Mouse (Mus musculus) liver, embryonic 16.5 days (tissue): ENCODE results near the gene Rai2. TPM values are rescaled to one million over a fixed set of nuclear protein-coding genes. Genes with fewer than 3 reads are reported as not detected.

Experiments used
- ATAC-seq: fragments of 200-750 bp; cut with Nextera tagmentation; 2 replicates; pipeline ENCODE4 v1.8.0; 2017; ENCODE audit warnings: low read depth, mild to moderate bottlenecking, moderate number of reproducible peaks, moderate library complexity
- H3K27ac ChIP-seq: fragments of 300-500 bp; sonication (generic); 2 replicates; pipeline ENCODE4 v1.5.1; 2014; ENCODE audit warnings: mild to moderate bottlenecking, low read length
- H3K27me3 ChIP-seq: fragments of 300-500 bp; sonication (generic); 2 replicates; pipeline ENCODE4 v1.6.1; 2014; ENCODE audit warnings: low read depth, low read length, mixed read lengths; ENCODE audit not compliant: control insufficient read depth, insufficient read depth
- H3K36me3 ChIP-seq: fragments of 300-500 bp; sonication (generic); 2 replicates; pipeline ENCODE4 v1.6.1; 2014; ENCODE audit warnings: mild to moderate bottlenecking; ENCODE audit not compliant: control insufficient read depth, insufficient read depth
- H3K4me1 ChIP-seq: fragments of 300-500 bp; sonication (generic); 2 replicates; pipeline ENCODE4 v1.6.1; 2014; ENCODE audit warnings: low read depth, low read length, mixed read lengths; ENCODE audit not compliant: control insufficient read depth
- H3K4me2 ChIP-seq: fragments of 300-500 bp; sonication (generic); 2 replicates; pipeline ENCODE4 v1.6.1; 2014; ENCODE audit warnings: low read depth, low read length, mixed read lengths
- H3K4me3 ChIP-seq: fragments of 300-500 bp; sonication (generic); 2 replicates; pipeline ENCODE4 v1.5.1; 2014; ENCODE audit warnings: low read depth, mild to moderate bottlenecking, low read length
- H3K9ac ChIP-seq: fragments of 300-500 bp; sonication (generic); 2 replicates; pipeline ENCODE4 v1.6.1; 2014; ENCODE audit warnings: low read depth, low read length
- H3K9me3 ChIP-seq: fragments of 300-500 bp; sonication (generic); replicated peaks from 2 replicates; pipeline ENCODE4 v1.6.1; 2016; ENCODE audit warnings: low read length; ENCODE audit not compliant: control insufficient read depth
- WGBS: fragments of 180-500 bp; shearing (Covaris S2); extraction: QIAGEN DNeasy Blood & Tissue Kit; methylation state at CpG from one replicate; pipeline ENCODE4 v1.1.7; 2014; ENCODE audit not compliant: insufficient replicate concordance; 5-methylcytosine and 5-hydroxymethylcytosine counted together
- polyA plus RNA-seq: library from polyadenylated mRNA; unstranded; fragments of >200 nt; fragmentation: Nextera tagmentation; extraction: Ambion mirVana; gene quantifications from 2 replicates; pipeline ENCODE4 v1.2.1, GENCODE M21; 2015

The Rai2 gene
- polyA plus RNA-seq, 1 experiment from 2014 or later = 0.53 TPM

DNA sequence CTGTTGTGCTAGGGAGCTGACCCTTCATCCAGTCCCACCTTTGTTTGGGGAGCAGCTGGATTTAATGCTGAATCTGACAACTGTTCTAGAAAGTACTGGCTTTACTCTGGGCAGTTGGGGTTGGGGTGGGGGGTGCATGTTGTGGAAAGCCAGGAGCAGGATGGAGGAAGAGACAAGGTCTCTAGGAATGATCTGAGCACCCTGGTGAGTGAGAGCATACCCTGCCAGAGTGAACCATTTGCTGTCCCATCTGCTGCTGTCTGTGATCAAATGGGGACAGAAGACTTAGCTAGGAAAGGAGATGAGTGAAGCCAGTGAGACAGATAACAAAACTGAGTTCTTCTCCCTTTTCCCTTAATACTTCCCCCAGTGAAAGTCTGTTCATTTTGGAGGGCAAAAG is 13.2 kb downstream of the Rai2 start:
- ATAC-seq = no peak
- no peak overlapping the region for H3K4me3 ChIP-seq
- no peak overlapping the region for H3K27ac ChIP-seq
- H3K4me2 ChIP-seq = no peak overlapping the region
- H3K9ac ChIP-seq = no peak overlapping the region
- H3K36me3 ChIP-seq = no peaks in the 10 kb centered on the region
- H3K9me3 ChIP-seq = no peaks in the 10 kb centered on the region
- no peaks in the 10 kb centered on the region for H3K4me1 ChIP-seq
- H3K27me3 ChIP-seq = no peaks in the 10 kb centered on the region; the same call in 1 of the 2 replicates

DNA sequence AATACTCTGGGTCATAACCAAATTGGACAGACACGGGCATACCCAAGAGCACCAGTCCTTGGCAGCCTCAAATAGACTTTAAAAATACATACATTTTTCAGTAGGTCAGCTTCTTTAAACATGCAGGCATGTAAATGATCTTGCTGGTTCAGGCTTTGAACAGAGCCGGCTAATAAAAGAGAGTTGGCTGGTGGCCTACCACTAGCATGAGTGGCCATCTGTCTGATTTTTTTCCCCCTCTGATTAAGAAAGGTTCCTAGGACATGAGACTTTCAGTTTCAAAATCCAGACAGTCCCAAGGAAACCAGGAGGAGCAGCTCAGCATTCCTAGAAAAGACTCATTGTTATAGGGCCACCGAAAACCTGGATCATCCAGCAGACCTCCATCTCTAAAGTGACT is 15.0 kb downstream of the Rai2 start:
- Histone ChIP-seq H3K9ac (no peak overlapping the region), H3K36me3 (no peaks in the 10 kb centered on the region), H3K27me3 (no peaks in the 10 kb centered on the region; the same call in 1 of the 2 replicates), H3K4me2 (no peak overlapping the region), H3K9me3 (no peaks in the 10 kb centered on the region), H3K4me3 (no peak overlapping the region), H3K4me1 (no peaks in the 10 kb centered on the region), H3K27ac (no peak overlapping the region)
- ATAC-seq = no peak
- 79% methylated on average over 3 of the region's 3 CpGs for WGBS

GRCm38 (mm10) chrX:161733581-161734309 is 16.9 kb downstream of the Rai2 start:
- Histone ChIP-seq H3K9me3 (no peaks in the 10 kb centered on the region), H3K9ac (no peak overlapping the region), H3K4me2 (no peak overlapping the region), H3K4me3 (no peak overlapping the region), H3K27me3 (no peaks in the 10 kb centered on the region; the same call in 1 of the 2 replicates), H3K4me1 (no peaks in the 10 kb centered on the region), H3K36me3 (no peaks in the 10 kb centered on the region), H3K27ac (no peak overlapping the region)
- no peak for ATAC-seq
- WGBS = 74% methylated on average over 12 of the region's 12 CpGs

DNA sequence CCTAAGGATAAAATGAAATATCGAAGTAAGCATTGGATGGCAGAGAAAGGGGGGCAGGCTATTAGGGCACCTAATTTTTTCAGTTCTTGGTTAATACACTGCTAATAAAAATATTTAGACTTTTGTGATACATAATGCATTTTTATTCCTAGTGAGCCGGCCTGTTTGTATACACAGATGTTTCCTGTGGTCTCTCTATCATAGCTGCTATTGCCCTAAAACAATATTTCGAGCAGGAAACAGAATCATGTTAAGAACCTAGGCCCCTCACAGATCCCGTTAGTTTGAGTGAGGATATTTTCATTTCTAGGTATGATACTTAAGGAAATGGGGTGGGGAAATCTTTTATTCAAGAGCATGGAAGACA is 17.4 kb downstream of the Rai2 start:
- no peak for ATAC-seq
- Histone ChIP-seq H3K4me1 (no peaks in the 10 kb centered on the region), H3K27ac (no peak overlapping the region), H3K36me3 (no peaks in the 10 kb centered on the region), H3K4me2 (no peak overlapping the region), H3K4me3 (no peak overlapping the region), H3K9ac (no peak overlapping the region), H3K9me3 (no peaks in the 10 kb centered on the region), H3K27me3 (no peaks in the 10 kb centered on the region; the same call in 1 of the 2 replicates)
- 46% methylated on average over 4 of the region's 4 CpGs for WGBS

DNA sequence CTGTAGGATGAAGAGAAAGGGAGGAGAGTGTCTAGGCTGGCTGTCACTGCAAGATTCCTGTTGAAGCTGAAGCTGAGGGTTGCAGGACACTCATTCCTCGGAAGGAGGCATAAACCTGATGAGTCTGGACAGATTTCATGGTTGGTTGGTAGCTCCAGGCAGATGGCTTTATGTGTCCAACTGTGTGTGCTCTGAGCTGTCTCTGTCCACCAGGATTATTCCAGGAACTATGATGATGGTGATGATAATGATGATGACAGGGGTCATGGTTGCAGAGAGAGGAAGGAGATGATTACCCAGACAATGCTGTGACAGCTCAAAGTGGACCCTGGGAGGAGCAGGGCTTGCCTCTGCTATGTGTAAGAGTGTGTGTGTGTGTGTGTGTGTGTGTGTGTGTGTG is 22.5 kb downstream of the Rai2 start:
- H3K9me3 ChIP-seq = no peaks in the 10 kb centered on the region
- no peak for ATAC-seq
- 26% methylated on average over 1 of the region's 1 CpGs for WGBS
- H3K27ac ChIP-seq = no peak overlapping the region
- H3K4me3 ChIP-seq = no peak overlapping the region
- no peaks in the 10 kb centered on the region for H3K4me1 ChIP-seq
- no peaks in the 10 kb centered on the region for H3K27me3 ChIP-seq
- H3K36me3 ChIP-seq = no peaks in the 10 kb centered on the region
- no peak overlapping the region for H3K9ac ChIP-seq
- H3K4me2 ChIP-seq = no peak overlapping the region

DNA sequence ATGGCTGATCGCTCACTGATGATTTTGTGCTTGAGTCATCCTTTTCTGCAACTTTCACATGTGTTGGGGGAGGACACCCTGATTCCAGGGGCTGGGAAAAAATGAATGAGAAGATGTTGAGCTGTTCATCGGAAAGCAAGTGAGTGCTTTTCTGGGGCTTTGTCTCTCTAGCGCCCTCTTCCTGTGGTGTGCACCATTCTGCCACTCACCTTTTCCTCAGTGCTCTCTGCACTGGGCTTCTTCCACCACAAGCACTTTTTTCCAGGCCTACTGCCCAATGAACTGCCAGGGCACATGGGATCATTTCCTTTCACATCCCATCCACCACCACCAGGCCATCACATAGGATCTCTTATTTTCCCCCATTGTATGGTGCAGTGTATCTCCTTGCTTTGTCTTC is 26.2 kb downstream of the Rai2 start:
- Histone ChIP-seq H3K4me2 (no peak overlapping the region), H3K27ac (no peak overlapping the region), H3K9ac (no peak overlapping the region), H3K4me1 (no peaks in the 10 kb centered on the region), H3K36me3 (no peaks in the 10 kb centered on the region), H3K4me3 (no peak overlapping the region), H3K9me3 (no peaks in the 10 kb centered on the region), H3K27me3 (no peaks in the 10 kb centered on the region; the same call in 1 of the 2 replicates)
- no peak for ATAC-seq
- WGBS = 42% methylated on average over 3 of the region's 3 CpGs

GRCm38 (mm10) chrX:161745296-161745695 is 28.4 kb downstream of the Rai2 start:
- H3K4me1 ChIP-seq = no peaks in the 10 kb centered on the region
- WGBS = 56% methylated on average over 3 of the region's 3 CpGs
- H3K4me3 ChIP-seq = no peak overlapping the region
- no peaks in the 10 kb centered on the region for H3K9me3 ChIP-seq
- no peak overlapping the region for H3K4me2 ChIP-seq
- H3K27ac ChIP-seq = no peak overlapping the region
- H3K27me3 ChIP-seq = no peaks in the 10 kb centered on the region; the same call in 1 of the 2 replicates
- H3K36me3 ChIP-seq = no peaks in the 10 kb centered on the region
- no peak for ATAC-seq
- no peak overlapping the region for H3K9ac ChIP-seq

GRCm38 (mm10) chrX:161747337-161747736 is 30.5 kb downstream of the Rai2 start:
- Histone ChIP-seq H3K4me2 (no peak overlapping the region), H3K27me3 (no peaks in the 10 kb centered on the region; the same call in 1 of the 2 replicates), H3K9me3 (no peaks in the 10 kb centered on the region), H3K4me3 (no peak overlapping the region), H3K9ac (no peak overlapping the region), H3K36me3 (no peaks in the 10 kb centered on the region), H3K27ac (no peak overlapping the region), H3K4me1 (no peaks in the 10 kb centered on the region)
- 34% methylated on average over 2 of the region's 2 CpGs for WGBS
- no peak for ATAC-seq

DNA sequence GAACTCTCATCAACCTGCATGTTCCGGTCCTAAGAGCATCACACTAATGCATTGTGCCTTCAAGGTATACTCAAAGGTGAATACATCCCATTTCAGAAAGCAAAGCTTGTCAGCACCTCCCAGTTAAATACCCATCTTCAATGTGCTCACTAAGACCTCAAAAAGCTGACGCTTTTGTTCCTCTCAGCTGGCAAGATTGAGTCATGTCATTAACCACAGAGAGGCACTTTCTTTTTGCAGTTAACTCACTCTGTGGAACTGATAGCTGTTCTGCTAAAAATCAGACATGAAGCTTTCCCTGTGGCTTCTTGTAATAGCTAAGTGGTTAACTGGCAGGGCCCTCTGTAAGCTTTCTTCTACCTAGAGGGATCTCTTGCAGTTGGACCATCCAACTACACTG is 36.6 kb downstream of the Rai2 start:
- ATAC-seq = no peak
- no peaks in the 10 kb centered on the region for H3K36me3 ChIP-seq
- H3K9ac ChIP-seq = no peak overlapping the region
- 49% methylated on average over 2 of the region's 2 CpGs for WGBS
- no peak overlapping the region for H3K27ac ChIP-seq
- no peaks in the 10 kb centered on the region for H3K4me1 ChIP-seq
- H3K9me3 ChIP-seq = no peaks in the 10 kb centered on the region
- H3K4me3 ChIP-seq = no peak overlapping the region
- H3K27me3 ChIP-seq = no peaks in the 10 kb centered on the region; the same call in 1 of the 2 replicates
- H3K4me2 ChIP-seq = no peak overlapping the region
